Mouse (Mus musculus): ENCODE measurements around the gene Wdr62.

GRCm38 (mm10) chr7:30310136-30310535 lies 29.9 kb upstream of the Wdr62 start:
- TF ChIP-seq CTCF (IDR thresholded peaks at IDR 0.05; ENCODE audit: low read depth): no peak
- no peak for TF ChIP-seq EP300 (IDR thresholded peaks at IDR 0.05; ENCODE audit: low read depth)
